Mouse (Mus musculus): ENCODE results near the gene Nrm.

The Nrm gene
- long read RNA-seq, experiment 1, partial matches to known transcripts, result 0 of 4 reads
- long read RNA-seq, experiment 1, other reads (novel, unspliced or antisense), result 0 of 4 reads
- long read RNA-seq, experiment 2, partial matches to known transcripts, result 0 of 1 reads
- long read RNA-seq, experiment 2, other reads (novel, unspliced or antisense), result 0 of 1 reads

GRCm38 (mm10) chr17:35861198-35861857 lies at the start of gene Nrm:
Gene Nrm (plus strand): TSS chr17:35861318.
- intact Hi-C loops (cut with DNase I), result no loop called here

- intact Hi-C loops (cut with DNase I), result no loop called here
Measured at GRCm38 (mm10) chr17:35812307-35812706, 48.8 kb upstream of the Nrm start.

GRCm38 (mm10) chr17:35812736-35813135 lies 48.4 kb upstream of the Nrm start:
- intact Hi-C loops (cut with DNase I), result no loop called here

- intact Hi-C loops (cut with DNase I), result no loop called here
Measured at GRCm38 (mm10) chr17:35813245-35813647, 47.9 kb upstream of the Nrm start.

GRCm38 (mm10) chr17:35813653-35814052 lies 47.5 kb upstream of the Nrm start:
- intact Hi-C loops (cut with DNase I), result no loop called here

- intact Hi-C loops (cut with DNase I), result no loop called here
Measured at GRCm38 (mm10) chr17:35814678-35815077, 46.4 kb upstream of the Nrm start.

GRCm38 (mm10) chr17:35815836-35816235 lies 45.3 kb upstream of the Nrm start:
- intact Hi-C loops (cut with DNase I), result no loop called here

- intact Hi-C loops (cut with DNase I), result no loop called here
Measured at GRCm38 (mm10) chr17:35816686-35817085, 44.4 kb upstream of the Nrm start.

GRCm38 (mm10) chr17:35817226-35817625 lies 43.9 kb upstream of the Nrm start:
- intact Hi-C loops (cut with DNase I), result no loop called here

GRCm38 (mm10) chr17:35820111-35820510 lies 41.0 kb upstream of the Nrm start:
- intact Hi-C loops (cut with DNase I), result no loop called here

GRCm38 (mm10) chr17:35821439-35822430 lies 39.4 kb upstream of the Nrm start, which contains the start of gene Ier3:
Gene Ier3 (plus strand): TSS chr17:35821684.
- intact Hi-C loops (cut with DNase I), result no loop called here

- intact Hi-C loops (cut with DNase I), result no loop called here
Measured at GRCm38 (mm10) chr17:35822564-35822963, 38.6 kb upstream of the Nrm start.

- intact Hi-C loops (cut with DNase I), result no loop called here
Measured at GRCm38 (mm10) chr17:35822964-35823937, 37.9 kb upstream of the Nrm start, which contains the start of gene Flot1. Gene Flot1 (plus strand): TSS chr17:35823230.

- intact Hi-C loops (cut with DNase I), result no loop called here
Measured at GRCm38 (mm10) chr17:35824402-35824801, 36.7 kb upstream of the Nrm start.

- intact Hi-C loops (cut with DNase I), result loop anchor here (5.0 kb wide), 1 partner anchor 83 kb away; no protein-coding TSS in a partner anchor
Measured at GRCm38 (mm10) chr17:35825109-35825850, 35.8 kb upstream of the Nrm start.

- intact Hi-C loops (cut with DNase I), result loop anchor here (2.0 to 10.0 kb wide), 4 partner anchors 43 to 145 kb away; partner anchors contain the start of genes Atat1 and Gnl1
Measured at GRCm38 (mm10) chr17:35829737-35830136, 31.4 kb upstream of the Nrm start.

GRCm38 (mm10) chr17:35832400-35833238 lies 28.5 kb upstream of the Nrm start:
- intact Hi-C loops (cut with DNase I), result loop anchor here (5.0 to 10.0 kb wide), 2 partner anchors 80 to 142 kb away; partner anchors contain the start of genes Atat1 and Gnl1

- intact Hi-C loops (cut with DNase I), result loop anchor here (5.0 to 10.0 kb wide), 2 partner anchors 79 to 142 kb away; partner anchors contain the start of genes Atat1 and Gnl1
Measured at GRCm38 (mm10) chr17:35833239-35833751, 27.8 kb upstream of the Nrm start.

Data from adrenal gland (tissue).